In the genomic region with DNA sequence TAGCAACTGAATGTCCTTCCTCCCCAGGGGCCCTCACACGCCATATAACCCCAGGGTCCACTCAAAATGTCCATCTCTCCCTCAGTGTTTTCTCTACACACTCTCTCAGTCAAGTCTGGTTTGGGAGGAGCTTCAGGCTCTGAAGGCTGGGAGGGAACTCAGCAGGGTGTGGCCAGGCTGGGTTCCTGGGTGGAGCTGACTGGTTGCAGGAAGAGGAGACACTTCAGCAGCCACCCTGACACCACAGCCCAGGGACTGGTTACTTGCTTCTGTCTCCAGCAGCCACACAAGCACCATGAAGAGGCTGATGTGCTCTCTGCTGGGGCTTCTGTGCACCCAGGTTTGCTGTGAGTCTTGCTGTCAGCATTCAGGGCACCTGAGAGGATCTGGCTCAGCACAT, we compare ENCODE assay signal across 8 mouse cellular contexts.
DNase-seq lines count a peak whose midpoint lies in the region; ATAC-seq and TF ChIP-seq lines count a peak whose summit lies in the region.
"Not testable (repeated sequence)": the region's sequence is repeated elsewhere in the genome, so short reads cannot be mapped to it uniquely, and the experiment has no call there.

No protein-coding gene starts in this region.

- H3K9ac ChIP-seq in MEL (ENCODE audit: control insufficient read depth, low read depth, low read length, poor library complexity, severe bottlenecking) = peak overlapping the region; percentile 59
- H3K9ac ChIP-seq in heart, embryonic 15.5 days; stomach, postnatal 0 days (ENCODE audit: low read length): not testable (repeated sequence)
- peak overlapping the region; percentile 59 for H3K9ac ChIP-seq in liver, embryonic 13.5 days

- TF ChIP-seq POLR2A in MEL (IDR thresholded peaks at IDR 0.05; ENCODE audit: control insufficient read depth in 1 of 2, insufficient read depth in 1 of 2, low read depth in 1 of 2, low read length in 2 of 2, poor library complexity in 1 of 2) = peak in 1 of 2 experiments; percentile 61; a peak in 1 of 4 replicates

- peak overlapping the region; percentile 11; the same call in 1 of the 2 replicates for H3K4me2 ChIP-seq in heart, embryonic 15.5 days
- H3K4me2 ChIP-seq in liver, embryonic 13.5 days = peak overlapping the region; percentile 63
- H3K4me2 ChIP-seq in stomach, postnatal 0 days (replicated peaks; ENCODE audit: low read depth) = not testable (repeated sequence)

- H3K4me1 ChIP-seq in MEL (ENCODE audit: control insufficient read depth in 1 of 2, insufficient read depth in 2 of 2, low read length in 2 of 2) = peaks cover 16 to 18% of the 10 kb centered on the region in 2 experiments
- not testable (repeated sequence) for H3K4me1 ChIP-seq in heart, embryonic 15.5 days (replicated peaks); stomach, postnatal 0 days (replicated peaks; ENCODE audit: control insufficient read depth, insufficient read depth)
- H3K4me1 ChIP-seq in liver, embryonic 13.5 days (replicated peaks) = peaks cover 20% of the 10 kb centered on the region

- TF ChIP-seq CTCF in MEL (IDR thresholded peaks at IDR 0.05 in 2 of 3, conservative IDR thresholded peaks at IDR 0.05 in 1 of 3; ENCODE audit: control insufficient read depth in 1 of 3, insufficient read depth in 1 of 3, low read depth in 2 of 3, low read length in 3 of 3, poor library complexity in 1 of 3, severe bottlenecking in 1 of 3); stomach, postnatal 0 days (IDR thresholded peaks at IDR 0.05; ENCODE audit: low read depth): not testable (repeated sequence)

- 61% methylated on average over 1 of the region's 1 CpGs for WGBS in heart, embryonic 15.5 days
- 12% methylated on average over 1 of the region's 1 CpGs for WGBS in liver, embryonic 13.5 days (ENCODE audit: insufficient replicate concordance)
- 59% methylated on average over 1 of the region's 1 CpGs for WGBS in stomach, postnatal 0 days

- not testable (repeated sequence) for TF ChIP-seq RAD21 in MEL (IDR thresholded peaks at IDR 0.05; ENCODE audit: low read depth, low read length)

- not testable (repeated sequence) for ATAC-seq in heart, embryonic 15.5 days (replicated peaks; ENCODE audit: insufficient number of reproducible peaks, insufficient read depth, low FRiP score, low read depth); stomach, postnatal 0 days (ENCODE audit: low FRiP score, low TSS enrichment)
- peak; percentile 95 for ATAC-seq in liver, embryonic 13.5 days (ENCODE audit: low read depth)
- peak; percentile 88 for ATAC-seq in megakaryocyte progenitor cell, adult 5-6 weeks (replicated peaks; ENCODE audit: poor library complexity)

- not testable (repeated sequence) for TF ChIP-seq EP300 in MEL (IDR thresholded peaks at IDR 0.05; ENCODE audit: low read depth in 1 of 2, low read length in 2 of 2); stomach, postnatal 0 days (optimal IDR thresholded peaks at IDR 0.05)

- not testable (repeated sequence) for H3K9me3 ChIP-seq in MEL (replicated peaks; ENCODE audit: insufficient read depth, low read length); heart, embryonic 15.5 days (replicated peaks); liver, embryonic 13.5 days (replicated peaks); stomach, postnatal 0 days (ENCODE audit: control insufficient read depth, low read length)

- H3K79me2 ChIP-seq in MEL (ENCODE audit: control insufficient read depth, insufficient read depth, low read length, poor library complexity) = not testable (repeated sequence)

- DNase-seq in CD4-positive helper T cell, adult 2 months (ENCODE audit: low read depth, low spot score) = peak; percentile 41
- peak; percentile 86 for DNase-seq in MEL (ENCODE audit: low read depth, low spot score)
- peak; percentile 56 for DNase-seq in c-Kit-positive CD71-positive TER-119-positive erythroid progenitor cells, embryonic 14.5 days (ENCODE audit: low spot score)
- DNase-seq in liver, embryonic 13.5 days = peak; percentile 61
- peak; percentile 20 for DNase-seq in stomach, postnatal 0 days (ENCODE audit: low spot score)
- DNase-seq in thymus, postnatal 4 days = peak; percentile 69

- H3K36me3 ChIP-seq in MEL (ENCODE audit: control insufficient read depth in 1 of 2, insufficient read depth in 2 of 2, low read length in 2 of 2) = peaks cover 0 to 30% of the 10 kb centered on the region in 2 experiments; a peak in 2 of 4 replicates
- not testable (repeated sequence) for H3K36me3 ChIP-seq in heart, embryonic 15.5 days; liver, embryonic 13.5 days; stomach, postnatal 0 days (ENCODE audit: control insufficient read depth, insufficient read depth, low read length)

- H3K4me3 ChIP-seq in MEL (ENCODE audit: control insufficient read depth in 1 of 2, insufficient read depth in 1 of 2, low read depth in 2 of 2, low read length in 2 of 2) = peak overlapping the region; percentile 50 to 52
- peak overlapping the region; percentile 2; the same call in 1 of the 2 replicates for H3K4me3 ChIP-seq in heart, embryonic 15.5 days
- H3K4me3 ChIP-seq in liver, embryonic 13.5 days (replicated peaks) = peak overlapping the region; percentile 45
- H3K4me3 ChIP-seq in stomach, postnatal 0 days (ENCODE audit: low read depth, low read length) = not testable (repeated sequence)

- H3K27me3 ChIP-seq in MEL (ENCODE audit: control insufficient read depth in 1 of 2, insufficient read depth in 2 of 2, low read length in 2 of 2); heart, embryonic 15.5 days; liver, embryonic 13.5 days; stomach, postnatal 0 days (ENCODE audit: control insufficient read depth, insufficient read depth, low read length): not testable (repeated sequence)

- H3K27ac ChIP-seq in MEL (ENCODE audit: control insufficient read depth, low read depth, low read length) = peak overlapping the region; percentile 88
- not testable (repeated sequence) for H3K27ac ChIP-seq in heart, embryonic 15.5 days; stomach, postnatal 0 days (replicated peaks)
- peak overlapping the region; percentile 74 for H3K27ac ChIP-seq in liver, embryonic 13.5 days

TF ChIP-seq in MEL, 35 proteins besides CTCF, POLR2A, EP300 and RAD21:
- TF ChIP-seq TBP (IDR thresholded peaks at IDR 0.05; ENCODE audit: low read depth, low read length) (peak; percentile 63), ZMIZ1 (IDR thresholded peaks at IDR 0.05; ENCODE audit: low read depth, low read length) (0 out of 2 replicates have a peak, but pooled peaks have one; percentile 33), HCFC1 (IDR thresholded peaks at IDR 0.05; ENCODE audit: low read depth, low read length) (0 out of 2 replicates have a peak, but pooled peaks have one; percentile 13), POLR2AphosphoS5 (IDR thresholded peaks at IDR 0.05; ENCODE audit: borderline replicate concordance, low read depth, low read length) (peak; percentile 6; the same call in 1 of the 2 replicates), NELFE (IDR thresholded peaks at IDR 0.05; ENCODE audit: low read depth, low read length) (peak; percentile 41), SIN3A (IDR thresholded peaks at IDR 0.05; ENCODE audit: low read length) (peak; percentile 30), ELF1 (IDR thresholded peaks at IDR 0.05; ENCODE audit: low read depth, low read length) (0 out of 2 replicates have a peak, but pooled peaks have one; percentile 23)

Comparison
In these comparisons a context has a peak if more than half of its experiments do, and no peak if none do; other contexts are left out.
1. DNase-seq: peak in every context shown above with its lines; median percentile 86 in MEL; 69 in thymus, postnatal 4 days; 61 in liver, embryonic 13.5 days; 56 in c-Kit-positive CD71-positive TER-119-positive erythroid progenitor cells, embryonic 14.5 days; 41 in CD4-positive helper T cell, adult 2 months; 20 in stomach, postnatal 0 days.